Mouse (Mus musculus) kidney, adult 9 months (tissue): ENCODE results near the gene Rrn3.
A peak's percentile ranks its signal among the peaks of the same experiment; 100 is the strongest.
"Not testable (repeated sequence)": the region's sequence is repeated elsewhere in the genome, so short reads cannot be mapped to it uniquely, and the experiment has no call there.

ENCODE experiments used
- DNase-seq: peaks from one replicate; pipeline ENCODE4 v3.0.0; 2022

Rrn3 gene

DNA sequence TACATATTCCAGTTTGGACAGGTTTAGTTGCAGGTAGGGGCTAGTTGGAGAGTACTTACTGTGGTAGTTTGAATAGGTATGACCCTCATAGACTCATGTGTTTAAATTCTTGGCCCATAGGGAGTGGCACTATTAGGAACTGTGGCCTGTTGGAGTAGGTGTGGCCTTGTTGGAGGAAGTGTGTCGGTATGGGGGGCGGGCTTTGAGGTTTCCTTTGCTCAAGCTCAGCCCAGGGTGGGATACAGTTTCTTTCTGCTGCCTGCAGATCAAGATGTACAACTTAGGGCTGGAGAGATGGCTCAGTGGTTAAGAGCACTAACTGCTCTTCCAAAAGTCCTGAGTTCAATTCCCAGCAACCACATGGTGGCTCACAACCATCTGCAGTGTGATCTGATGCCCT, 12.9 kb downstream of the Rrn3 start:
- not testable (repeated sequence) for DNase-seq

DNA sequence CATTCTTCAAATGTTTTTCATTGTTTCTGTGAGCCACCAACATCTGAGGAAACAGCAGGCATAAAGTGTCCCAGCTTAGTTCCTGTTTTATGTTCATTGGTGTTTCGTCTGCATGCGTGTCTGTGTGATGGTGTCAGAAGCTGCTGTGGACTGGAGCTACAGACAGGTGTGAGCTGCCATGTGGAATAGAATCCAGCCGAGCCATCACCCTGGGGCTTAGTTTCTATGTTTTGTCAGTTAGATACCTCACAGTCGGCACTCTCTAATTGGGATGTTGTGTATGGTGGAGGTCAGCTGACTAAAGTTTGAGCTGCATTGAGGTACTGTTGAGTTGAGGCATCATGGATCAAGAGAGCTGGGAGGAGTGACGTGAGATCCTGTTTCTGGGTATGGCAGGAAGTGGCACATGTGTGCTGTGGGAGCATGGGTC, 16.3 kb downstream of the Rrn3 start:
- DNase-seq, result no peak

DNA sequence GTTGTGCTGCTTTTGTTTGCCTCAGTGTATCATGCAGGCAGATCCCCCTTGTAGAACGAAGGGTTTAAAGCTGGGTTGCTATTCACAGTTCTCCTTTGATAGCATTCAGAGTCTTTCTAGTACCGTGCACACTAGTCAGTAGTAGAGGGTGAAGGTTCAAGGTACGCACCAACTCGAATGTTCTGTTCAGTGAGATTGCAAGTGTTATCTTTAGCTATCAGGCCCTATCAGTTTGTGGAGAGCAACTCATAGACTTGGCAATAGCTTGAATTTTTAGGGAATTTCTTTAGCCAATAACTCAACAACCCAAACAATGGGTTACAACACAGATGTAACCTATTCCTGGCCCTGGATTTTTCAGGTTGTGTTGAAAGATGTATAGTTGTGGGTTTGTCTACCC, 20.7 kb downstream of the Rrn3 start:
- no peak for DNase-seq

DNA sequence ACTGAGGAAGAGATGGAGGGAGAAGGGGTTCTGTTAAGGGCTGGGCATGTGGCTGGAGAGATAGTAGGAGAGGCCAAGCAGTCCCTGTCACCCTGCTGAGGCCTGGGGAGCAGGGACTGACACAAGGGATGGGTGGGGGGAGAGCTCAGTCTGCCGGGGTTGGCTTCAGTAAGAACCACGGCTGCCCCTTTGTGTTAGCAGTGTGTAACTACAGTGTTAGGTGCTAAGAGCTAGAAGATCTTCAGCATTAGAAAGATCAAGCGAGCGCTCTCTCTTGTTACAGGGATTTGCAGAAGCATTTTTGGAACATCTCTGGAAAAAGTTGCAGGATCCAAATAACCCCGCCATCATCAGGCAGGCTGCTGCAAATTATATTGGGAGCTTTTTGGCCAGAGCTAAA, 24.2 kb downstream of the Rrn3 start:
- no peak for DNase-seq

DNA sequence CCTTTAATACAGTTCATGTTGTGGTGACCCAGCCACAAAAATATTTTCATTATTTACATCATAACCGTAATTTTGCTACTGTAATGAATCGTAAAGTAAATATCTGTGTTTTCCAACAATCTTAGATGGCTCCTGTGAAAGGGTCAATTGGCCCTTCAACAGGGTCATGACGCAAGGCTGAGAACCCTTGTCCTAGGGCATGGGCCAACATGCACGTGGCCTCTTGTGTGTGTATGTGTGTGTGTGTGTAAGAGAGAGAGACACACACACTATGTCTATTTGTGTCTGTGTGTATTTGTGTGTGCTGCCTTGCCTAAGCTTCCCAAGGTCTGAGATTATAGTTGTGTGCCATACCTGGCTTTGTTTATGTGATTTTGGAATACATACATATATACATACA, 27.1 kb downstream of the Rrn3 start:
- no peak for DNase-seq

DNA sequence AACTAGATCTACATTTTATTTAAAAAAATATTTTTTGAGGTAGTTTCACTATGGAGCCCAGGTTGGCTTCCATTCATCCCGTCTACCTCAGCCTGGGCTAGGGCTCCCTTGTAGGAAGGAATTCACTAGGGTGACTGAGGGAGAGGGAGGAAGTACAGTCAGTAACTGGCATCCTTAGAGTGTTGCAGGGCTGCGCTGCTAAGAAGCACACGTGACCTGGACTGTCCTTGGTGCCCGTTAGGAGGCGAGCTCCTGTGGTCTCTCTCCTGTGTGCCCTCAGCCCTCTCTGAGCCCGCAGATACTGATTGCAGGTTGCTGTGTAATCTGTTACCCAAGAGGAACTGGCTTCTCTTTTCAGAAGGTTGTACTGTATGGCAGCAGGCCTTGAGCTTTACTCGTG, 27.9 kb downstream of the Rrn3 start:
- DNase-seq, result no peak

DNA sequence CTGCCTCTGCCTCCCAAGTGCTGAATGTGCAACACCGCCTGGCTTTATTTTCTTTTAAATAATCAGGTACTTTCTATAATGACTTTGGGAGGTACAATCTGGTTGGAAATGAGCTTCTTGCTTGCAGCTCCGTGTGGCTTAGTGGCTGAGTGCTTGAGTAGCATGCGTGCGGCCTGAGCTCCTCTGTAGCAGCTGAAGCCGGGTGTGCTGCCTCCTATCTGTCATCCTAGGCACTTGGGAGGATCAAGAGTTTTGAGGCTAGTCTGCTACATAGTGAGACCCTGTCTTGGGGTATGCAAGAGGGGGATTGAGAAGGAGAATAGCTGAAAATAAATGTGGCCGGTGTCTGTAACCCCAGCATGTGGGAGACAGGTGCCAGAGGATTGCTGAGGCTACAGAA, 31.6 kb downstream of the Rrn3 start:
- DNase-seq, result no peak

DNA sequence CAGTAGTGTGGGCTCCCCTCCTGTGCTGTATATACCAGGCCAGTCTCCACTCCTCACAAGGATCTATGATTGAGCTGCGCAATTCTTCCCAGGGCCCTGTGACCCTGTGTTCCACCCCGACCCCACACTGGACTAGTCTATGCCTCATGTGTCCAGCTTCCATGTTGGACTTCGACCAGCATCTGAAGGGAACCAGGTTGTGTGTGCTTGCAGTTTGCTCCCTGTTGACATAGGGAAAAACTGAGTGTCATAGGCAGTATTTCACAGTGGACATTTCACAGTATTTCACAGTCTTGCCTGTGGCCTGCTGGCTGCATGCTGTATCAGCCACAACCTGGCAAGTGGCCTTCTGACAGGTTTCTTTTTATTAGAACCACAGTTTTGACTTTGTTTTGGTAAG, 32.7 kb downstream of the Rrn3 start:
- no peak for DNase-seq

DNA sequence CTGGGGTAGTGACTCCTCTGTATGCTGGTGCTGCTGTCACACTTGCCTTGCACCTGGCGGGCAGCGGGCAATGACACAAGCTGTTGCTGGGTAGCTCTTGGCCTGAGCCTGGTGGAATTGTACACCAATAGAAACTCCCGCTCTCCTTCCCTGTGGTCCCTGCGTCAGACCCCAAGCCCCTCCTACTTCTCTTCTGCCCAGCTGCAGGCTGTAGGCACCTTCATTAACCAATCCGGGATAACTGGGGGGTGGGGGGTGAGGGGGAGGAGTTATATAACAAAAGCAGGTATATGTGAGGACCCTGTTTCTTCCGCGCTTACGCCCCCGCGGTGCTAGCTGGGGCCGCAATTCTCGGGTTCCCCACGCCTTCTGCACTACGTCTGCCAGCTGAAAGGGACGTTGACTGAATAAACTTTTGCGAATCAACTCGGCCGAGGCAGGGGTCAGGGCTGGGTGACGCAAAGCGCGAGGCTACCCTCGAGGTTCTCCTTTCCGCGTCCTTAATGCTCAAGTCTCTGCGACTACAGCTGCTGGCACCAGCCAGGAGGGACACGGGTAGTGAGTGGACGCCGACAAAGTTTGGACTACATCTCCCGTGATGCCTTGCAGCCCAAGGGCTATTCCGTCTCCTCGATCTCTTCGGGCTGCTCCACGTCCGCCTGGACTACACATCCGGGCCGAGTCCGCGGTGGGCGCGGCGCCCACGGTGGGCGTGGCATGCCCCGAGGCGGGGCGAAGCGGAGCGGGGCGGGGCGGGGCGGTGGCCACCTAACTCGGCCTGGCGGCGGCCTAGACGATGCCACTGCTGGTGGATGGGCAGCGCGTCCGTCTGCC, 38.3 kb downstream of the Rrn3 start, which contains the start of gene Ntan1:
Gene Ntan1 (plus strand): TSS at position 286 of the 834 bp plus-strand sequence.
- DNase-seq, result peak; percentile 98

DNA sequence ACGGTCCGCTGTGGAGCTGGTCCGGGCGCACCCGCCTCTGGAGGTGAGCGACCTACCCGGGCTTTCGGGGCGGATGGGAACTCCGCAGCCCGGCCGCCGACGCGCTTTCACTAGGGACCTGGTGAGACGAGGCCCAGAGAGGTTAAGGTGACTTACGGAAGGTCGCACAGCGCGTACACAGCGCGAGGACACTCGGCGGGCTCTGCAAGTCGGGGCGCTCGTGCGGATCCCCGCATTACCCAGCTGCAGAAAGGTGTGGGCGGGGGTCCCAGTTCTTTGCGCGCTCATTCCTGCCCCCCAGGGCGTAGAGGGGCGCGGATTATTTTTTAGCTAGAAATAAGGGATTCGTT, 38.9 kb downstream of the Rrn3 start:
- DNase-seq, result no peak

DNA sequence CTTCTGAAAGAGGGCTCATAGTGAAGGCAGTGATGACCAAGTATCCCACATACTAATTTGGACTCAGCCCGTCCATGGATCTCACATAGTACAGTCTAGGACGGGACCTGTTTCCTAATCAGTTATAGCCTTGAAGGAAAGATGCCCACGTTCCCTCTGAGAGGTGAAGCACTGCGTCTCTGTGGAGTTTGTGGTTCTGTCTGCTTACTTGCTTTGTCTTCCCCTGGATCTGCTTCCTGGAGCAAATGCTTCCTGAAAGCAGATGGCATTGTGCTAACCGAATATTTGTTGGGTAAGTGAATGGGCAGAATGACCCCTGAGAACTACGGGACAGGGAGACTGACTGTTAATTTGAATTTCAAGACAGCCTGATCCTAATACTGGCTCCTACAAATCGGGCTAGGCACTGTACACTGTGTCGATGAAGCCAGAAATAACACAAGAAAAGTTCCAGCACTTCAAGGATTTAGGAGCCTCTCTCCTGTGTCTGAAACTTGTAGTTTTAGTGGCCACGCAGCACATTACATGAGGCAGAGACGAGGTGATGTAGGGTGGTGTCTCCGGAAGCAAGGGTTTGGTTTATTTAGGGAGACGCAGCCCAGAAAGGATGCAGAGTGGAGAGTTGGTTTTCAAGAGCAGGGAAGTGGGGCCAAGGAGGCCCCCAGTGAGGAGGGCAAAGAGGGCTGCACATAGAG, 39.4 kb downstream of the Rrn3 start:
- no peak for DNase-seq

DNA sequence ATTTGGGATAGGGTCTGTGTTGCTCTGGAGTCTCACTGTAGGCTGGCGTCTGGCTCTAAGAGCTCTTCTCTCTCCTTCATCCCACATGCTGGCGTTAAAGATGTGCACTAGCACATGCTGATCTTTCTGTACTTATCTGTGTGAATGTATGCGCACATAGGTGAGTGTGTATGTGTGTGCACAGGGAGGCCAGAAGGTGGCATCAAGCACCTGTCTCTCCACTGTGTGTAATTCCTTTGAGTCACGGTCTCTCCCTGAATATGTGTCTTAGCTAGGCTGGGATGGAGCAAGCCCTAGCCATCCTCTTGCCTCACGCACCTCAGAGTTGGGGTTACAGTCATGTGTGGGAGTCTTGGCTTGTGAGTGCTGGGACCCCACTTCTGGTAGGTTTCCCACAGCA, 40.3 kb downstream of the Rrn3 start:
- DNase-seq, result no peak

DNA sequence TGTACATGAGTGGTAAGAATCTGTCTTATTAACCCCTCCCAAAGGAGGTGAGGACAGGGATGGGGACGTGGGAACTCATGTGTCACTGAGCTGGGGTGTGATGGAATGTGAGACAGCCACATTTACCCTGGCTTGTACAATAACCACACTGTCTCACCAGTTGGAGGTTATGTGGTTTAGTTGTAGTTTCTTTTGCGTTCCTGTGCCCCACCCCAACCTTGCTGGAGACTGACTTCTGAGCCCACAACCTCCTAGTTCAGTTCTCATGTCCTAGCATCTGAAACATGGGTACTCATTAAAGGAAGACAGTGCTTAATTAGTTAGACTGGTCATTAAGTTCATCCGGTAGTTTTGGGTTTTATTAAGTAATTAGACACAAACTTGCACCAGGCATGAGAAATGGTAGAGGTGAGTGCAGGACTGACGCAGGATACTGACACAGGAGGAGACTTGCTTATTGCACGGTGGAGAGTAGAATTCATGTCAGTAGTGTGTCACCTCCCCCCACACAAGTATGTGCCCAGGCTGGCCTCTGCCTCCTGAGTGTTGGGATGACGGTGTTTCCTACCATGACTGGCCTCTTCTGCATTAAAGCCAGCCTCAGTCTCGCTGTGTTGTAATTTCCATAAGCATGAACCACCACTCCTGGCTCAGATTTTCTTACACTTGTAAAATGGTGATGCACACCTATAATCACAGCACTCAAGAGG, 45.4 kb downstream of the Rrn3 start:
- no peak for DNase-seq

DNA sequence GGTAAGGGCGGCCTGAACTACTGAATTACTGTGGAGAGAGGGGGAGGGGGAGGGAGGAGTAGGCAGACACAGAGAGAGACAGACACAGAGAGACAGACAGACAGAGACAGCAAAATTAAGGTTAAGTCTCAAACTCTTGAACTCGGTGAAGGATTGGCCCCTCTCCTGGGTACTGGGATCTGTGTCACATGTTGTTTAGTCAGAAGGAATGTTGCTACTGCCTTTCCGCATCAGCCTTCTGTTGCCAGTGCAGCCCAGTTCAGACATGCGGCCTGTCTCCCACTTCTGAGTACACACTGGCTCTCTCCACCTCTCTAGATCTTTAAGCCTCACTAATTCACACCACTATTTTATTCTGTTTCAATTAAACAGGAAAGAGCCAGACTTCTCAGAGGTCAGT, 46.0 kb downstream of the Rrn3 start:
- DNase-seq, result no peak

DNA sequence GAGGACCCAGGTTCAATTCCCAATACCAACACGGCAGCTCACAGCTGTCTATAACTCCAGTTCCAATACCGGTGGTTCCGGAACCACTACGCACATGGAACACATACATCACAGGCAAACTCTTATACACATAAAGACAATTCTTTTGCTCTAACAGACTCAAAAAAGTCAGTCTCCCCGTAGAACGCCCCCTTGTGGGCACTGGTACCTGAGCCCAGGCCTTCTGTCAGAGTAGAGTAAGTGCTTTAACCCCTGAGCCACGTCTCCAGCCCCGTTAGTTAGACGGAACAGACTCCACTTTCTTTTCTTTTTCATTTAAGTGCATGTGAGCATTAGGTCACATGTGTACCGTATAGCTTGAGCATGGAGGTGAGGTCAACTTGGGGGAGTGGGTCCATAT, 49.9 kb downstream of the Rrn3 start:
- DNase-seq, result no peak

DNA sequence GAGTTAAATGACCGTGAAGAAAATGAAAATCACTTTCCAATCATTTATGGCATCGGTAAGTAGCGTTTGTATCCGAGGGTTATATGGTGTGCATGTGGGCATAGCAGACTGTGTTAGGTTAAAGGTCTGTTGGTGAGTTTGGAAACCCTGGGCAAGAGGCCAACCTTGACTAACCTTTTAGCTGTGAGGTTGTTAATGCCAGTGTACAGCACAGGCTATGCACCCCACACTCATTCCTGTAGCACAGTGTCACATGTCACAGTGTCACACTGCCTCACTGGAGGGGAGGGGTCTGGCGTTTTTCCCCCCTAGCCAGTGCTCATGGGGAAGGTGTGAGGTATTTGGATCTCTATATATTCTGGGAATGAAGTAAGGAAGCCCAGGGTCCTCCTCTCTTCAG, 51.1 kb downstream of the Rrn3 start:
- peak; percentile 61 for DNase-seq

DNA sequence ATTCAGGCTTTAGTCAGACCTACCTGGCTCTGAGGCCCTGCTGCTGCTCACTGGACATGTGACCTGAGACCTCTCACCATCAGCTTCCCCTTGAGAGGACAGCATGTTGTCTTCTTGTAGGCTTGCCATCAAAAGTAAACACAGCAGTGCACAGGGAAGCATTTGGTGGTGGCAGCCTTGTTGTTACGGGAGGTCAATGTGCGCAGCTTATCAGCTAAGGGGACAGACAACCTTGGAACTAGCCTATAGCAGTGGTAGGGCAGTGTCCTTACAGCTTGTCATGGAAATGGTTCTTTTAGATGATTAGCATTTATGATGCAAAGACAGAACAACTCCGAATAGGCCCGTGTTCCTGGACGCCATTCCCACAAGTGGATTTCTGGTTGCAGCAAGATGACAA, 53.9 kb downstream of the Rrn3 start:
- no peak for DNase-seq

DNA sequence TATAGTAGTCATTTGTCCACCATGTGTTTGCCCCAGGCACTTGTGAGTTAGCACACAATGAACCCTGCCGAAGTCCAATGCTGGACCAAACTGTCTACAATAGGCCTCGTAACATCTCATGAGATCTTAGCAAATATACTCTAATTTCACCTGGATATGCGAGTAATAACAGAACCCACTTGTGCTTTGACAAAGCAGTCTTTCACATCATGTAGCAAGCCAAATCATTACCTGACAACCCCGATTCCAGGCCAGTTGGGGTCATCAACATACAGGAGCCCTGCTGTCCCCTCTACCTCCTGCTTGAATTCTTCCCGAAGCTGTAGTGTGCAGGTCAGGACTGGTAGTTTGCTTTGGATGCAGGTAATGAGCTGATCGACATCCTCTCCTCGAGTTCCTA, 59.5 kb downstream of the Rrn3 start:
- DNase-seq, result no peak

DNA sequence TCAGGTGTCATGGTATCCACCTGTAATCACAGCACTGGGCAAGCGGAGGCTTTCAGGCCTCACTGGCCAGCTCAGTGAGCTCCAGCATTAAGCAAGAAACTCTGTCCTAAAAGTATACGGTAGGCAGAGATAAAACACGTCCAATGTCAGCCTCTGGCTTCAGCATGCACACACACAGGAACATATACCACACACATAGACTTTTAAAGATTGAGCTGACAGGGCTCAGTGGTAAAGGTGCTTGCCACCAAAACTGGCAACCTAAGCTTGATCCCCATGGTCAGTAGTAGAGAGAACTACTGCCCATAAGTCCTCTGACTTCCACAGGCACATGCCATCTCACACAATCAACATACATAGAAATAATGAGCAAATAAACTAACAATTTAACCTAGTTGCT, 60.4 kb downstream of the Rrn3 start:
- no peak for DNase-seq

DNA sequence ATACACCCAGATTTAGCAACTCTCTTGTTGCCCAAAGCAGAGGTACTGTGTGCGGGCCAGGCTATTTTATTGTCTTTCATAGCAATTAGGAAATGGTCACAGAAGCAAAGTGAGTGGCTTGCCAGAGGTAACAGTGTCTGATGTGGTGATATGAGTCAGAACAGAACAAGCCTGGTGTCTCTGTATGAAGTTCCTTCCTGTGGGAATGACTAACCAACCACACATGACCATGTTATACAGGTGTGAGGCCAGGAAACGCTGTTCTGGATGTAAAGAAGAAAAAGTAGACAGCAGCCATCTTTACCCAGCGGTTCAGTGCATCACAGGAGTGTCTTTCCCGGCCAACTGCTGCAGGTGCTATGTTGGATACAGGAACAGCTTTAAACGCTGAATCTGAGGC, 64.5 kb downstream of the Rrn3 start:
- no peak for DNase-seq

DNA sequence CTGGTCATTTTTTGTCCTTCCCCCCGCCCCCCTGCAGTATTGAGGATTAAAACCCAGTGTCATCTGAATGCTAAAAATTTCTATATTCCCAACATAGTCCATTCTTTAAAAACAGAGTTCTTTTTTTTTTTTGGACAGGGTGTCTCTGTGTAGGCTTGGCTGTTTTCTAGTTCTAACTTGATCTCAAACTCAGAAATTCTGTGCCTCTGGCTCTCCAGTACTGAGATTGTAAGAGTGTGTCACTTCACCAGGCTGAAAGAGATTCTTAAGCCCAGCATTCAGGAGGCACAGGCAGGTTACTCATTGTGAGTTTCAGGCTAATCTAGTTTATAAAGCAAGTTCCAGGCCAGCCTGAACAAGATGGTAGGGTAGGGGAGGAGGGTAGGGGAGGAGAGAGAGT, 66.2 kb downstream of the Rrn3 start:
- DNase-seq, result no peak

DNA sequence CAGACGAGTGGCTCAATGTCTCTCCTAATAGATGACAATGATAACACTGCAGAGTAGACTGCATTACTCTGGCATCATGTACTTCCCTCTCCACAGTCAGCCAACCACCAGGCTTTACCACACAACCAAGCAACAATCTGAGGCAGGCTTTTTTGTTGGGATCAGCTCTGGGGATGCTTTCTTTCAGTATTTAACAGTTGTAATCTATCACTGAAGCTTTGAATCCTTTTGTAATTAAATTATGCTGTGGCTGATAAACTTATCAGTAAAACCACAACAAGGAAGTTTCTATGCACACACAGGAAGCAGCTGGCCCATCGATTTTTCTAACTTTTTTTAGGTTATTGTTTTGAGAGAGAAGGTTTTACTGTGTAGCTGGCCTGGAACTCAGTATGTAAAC, 67.8 kb downstream of the Rrn3 start:
- no peak for DNase-seq

DNA sequence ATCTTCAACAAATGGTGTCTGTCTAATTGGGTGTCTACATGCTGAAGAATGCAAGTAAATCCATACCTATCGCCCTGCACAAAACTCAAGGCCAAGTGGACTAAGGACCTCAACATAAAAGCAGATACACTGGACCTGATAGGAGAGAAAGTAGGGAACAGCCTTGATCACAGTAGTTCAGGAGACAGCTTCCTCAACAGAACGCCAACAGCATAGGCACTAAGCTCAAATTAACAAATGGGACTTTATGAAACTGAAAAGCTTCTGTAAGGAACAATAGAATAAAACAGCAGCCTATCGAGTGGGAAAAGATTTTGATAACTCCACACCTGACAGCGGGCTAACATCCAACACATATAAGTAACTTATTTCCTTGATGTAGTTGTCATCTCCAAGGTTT, 70.9 kb downstream of the Rrn3 start:
- DNase-seq, result no peak

DNA sequence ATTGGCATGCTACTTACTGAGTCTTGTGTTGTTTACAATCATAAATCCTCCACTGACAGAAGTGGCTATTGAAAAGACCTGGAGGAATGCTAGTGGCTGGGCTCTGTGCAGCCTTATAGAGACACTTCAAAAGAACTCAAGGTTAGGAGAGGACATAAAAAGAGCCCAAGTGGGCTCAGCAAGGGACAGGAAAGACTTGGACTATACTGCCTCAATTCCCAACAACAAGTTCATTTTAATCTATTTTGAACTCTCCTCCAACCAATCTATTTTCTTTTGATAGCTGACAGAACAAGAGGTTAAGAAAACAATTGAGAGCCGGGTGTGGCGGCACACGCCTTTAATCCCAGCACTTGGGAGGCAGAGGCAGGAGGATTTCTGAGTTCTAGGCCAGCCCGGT, 73.4 kb downstream of the Rrn3 start:
- no peak for DNase-seq
